Mouse (Mus musculus): ENCODE data around the gene Cep131. TPM values are rescaled to one million over a fixed set of nuclear protein-coding genes. Genes with fewer than 3 reads are reported as not detected.

The Cep131 gene
- polyA plus RNA-seq, 1 experiment from 2014 or later = 28.8 TPM

GRCm38 (mm10) chr11:120047531-120048251 is 38.9 kb downstream of the Cep131 start:
- Histone ChIP-seq H3K4me1 (peaks cover 37% of the 10 kb centered on the region), H3K9ac (no peak overlapping the region), H3K4me3 (peak overlapping the region; percentile 51), H3K36me3 (no peaks in the 10 kb centered on the region), H3K27ac (no peak overlapping the region), H3K4me2 (peak overlapping the region; percentile 91), H3K27me3 (peaks cover 37% of the 10 kb centered on the region), H3K9me3 (no peaks in the 10 kb centered on the region)
- ATAC-seq (ENCODE audit: borderline replicate concordance, extremely low read depth, low FRiP score, low TSS enrichment) = no peak
- WGBS = 12% methylated on average over 23 of the region's 23 CpGs

- H3K27ac ChIP-seq = no peak within 1 kb of the TSS
- peak within 1 kb of the TSS; percentile 51 for H3K4me3 ChIP-seq
- no peaks in the 10 kb centered on the region for H3K36me3 ChIP-seq
- H3K9me3 ChIP-seq = no peaks in the 10 kb centered on the region
- peak within 1 kb of the TSS; percentile 91 for H3K4me2 ChIP-seq
- H3K4me1 ChIP-seq = peaks cover 39% of the 10 kb centered on the region
- peaks cover 37% of the 10 kb centered on the region for H3K27me3 ChIP-seq
- peak within 1 kb of the TSS; percentile 38 for H3K9ac ChIP-seq
- 2% methylated on average over 46 of the region's 63 CpGs for whole genome bisulfite sequencing
- ATAC-seq (ENCODE audit: borderline replicate concordance, extremely low read depth, low FRiP score, low TSS enrichment) = no peak
Observed at GRCm38 (mm10) chr11:120046553-120047191, 40.0 kb downstream of the Cep131 start, which contains the start of gene Aatk. Aatk (minus strand) TSS chr11:120047167.

GRCm38 (mm10) chr11:120045839-120046552 is 40.6 kb downstream of the Cep131 start:
- H3K9ac ChIP-seq = peak overlapping the region; percentile 38

DNA sequence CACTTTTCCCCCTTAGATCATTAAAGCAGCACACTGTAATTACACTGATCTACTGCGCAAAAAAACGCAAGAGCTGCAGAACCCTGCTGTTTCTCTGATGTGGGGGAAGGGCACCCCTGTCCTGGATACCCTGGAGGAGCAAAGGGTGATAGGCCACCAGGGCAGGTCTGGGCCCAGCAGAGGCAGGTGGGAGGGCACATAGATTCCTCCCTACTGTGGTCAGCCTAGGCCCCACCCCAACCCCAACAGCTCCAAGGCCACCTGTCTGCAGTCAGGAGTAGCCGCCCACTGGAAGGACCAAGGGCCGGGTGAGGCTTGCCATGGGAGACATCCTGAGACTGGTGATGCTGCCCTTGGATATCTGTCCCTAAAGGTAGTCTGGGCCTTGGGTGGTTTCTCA is 41.3 kb downstream of the Cep131 start:
- Histone ChIP-seq H3K36me3 (no peaks in the 10 kb centered on the region), H3K27me3 (peaks cover 37% of the 10 kb centered on the region), H3K4me3 (no peak overlapping the region), H3K27ac (no peak overlapping the region), H3K9ac (no peak overlapping the region), H3K9me3 (no peaks in the 10 kb centered on the region), H3K4me1 (peaks cover 47% of the 10 kb centered on the region), H3K4me2 (no peak overlapping the region)
- WGBS = 73% methylated on average over 4 of the region's 4 CpGs
- no peak for ATAC-seq (ENCODE audit: borderline replicate concordance, extremely low read depth, low FRiP score, low TSS enrichment)

More at GRCm38 (mm10) chr11:120045839-120046552, 40.6 kb downstream of the Cep131 start:
- ATAC-seq (ENCODE audit: borderline replicate concordance, extremely low read depth, low FRiP score, low TSS enrichment) = no peak
- 41% methylated on average over 11 of the region's 11 CpGs for WGBS
- no peaks in the 10 kb centered on the region for H3K36me3 ChIP-seq
- H3K27me3 ChIP-seq = peaks cover 37% of the 10 kb centered on the region
- H3K9me3 ChIP-seq = no peaks in the 10 kb centered on the region
- H3K4me1 ChIP-seq = peaks cover 42% of the 10 kb centered on the region
- no peak overlapping the region for H3K27ac ChIP-seq
- peak overlapping the region; percentile 51 for H3K4me3 ChIP-seq
- peak overlapping the region; percentile 91 for H3K4me2 ChIP-seq

- no peaks in the 10 kb centered on the region for H3K36me3 ChIP-seq
- H3K4me2 ChIP-seq = 0 out of 2 replicates have a peak overlapping the region, but pooled peaks have one; percentile 16
- 49% methylated on average over 7 of the region's 7 CpGs for WGBS
- no peak for ATAC-seq (ENCODE audit: borderline replicate concordance, extremely low read depth, low FRiP score, low TSS enrichment)
- no peak overlapping the region for H3K4me3 ChIP-seq
- H3K9ac ChIP-seq = no peak overlapping the region
- peak overlapping the region; percentile 85 for H3K27ac ChIP-seq
- H3K27me3 ChIP-seq = peaks cover 17% of the 10 kb centered on the region
- peaks cover 46% of the 10 kb centered on the region for H3K4me1 ChIP-seq
- H3K9me3 ChIP-seq = no peaks in the 10 kb centered on the region
Observed at GRCm38 (mm10) chr11:120042141-120042838, 44.3 kb downstream of the Cep131 start.

GRCm38 (mm10) chr11:120041191-120042123 is 45.2 kb downstream of the Cep131 start:
- H3K4me3 ChIP-seq = no peak overlapping the region
- peak; percentile 60 for ATAC-seq (ENCODE audit: borderline replicate concordance, extremely low read depth, low FRiP score, low TSS enrichment)
- peak overlapping the region; percentile 31; the same call in 1 of the 2 replicates for H3K4me2 ChIP-seq
- no peak overlapping the region for H3K9ac ChIP-seq
- peaks cover 10% of the 10 kb centered on the region for H3K27me3 ChIP-seq
- H3K36me3 ChIP-seq = no peaks in the 10 kb centered on the region
- H3K9me3 ChIP-seq = no peaks in the 10 kb centered on the region
- H3K27ac ChIP-seq = peak overlapping the region; percentile 85
- 53% methylated on average over 13 of the region's 13 CpGs for WGBS
- peaks cover 39% of the 10 kb centered on the region for H3K4me1 ChIP-seq

DNA sequence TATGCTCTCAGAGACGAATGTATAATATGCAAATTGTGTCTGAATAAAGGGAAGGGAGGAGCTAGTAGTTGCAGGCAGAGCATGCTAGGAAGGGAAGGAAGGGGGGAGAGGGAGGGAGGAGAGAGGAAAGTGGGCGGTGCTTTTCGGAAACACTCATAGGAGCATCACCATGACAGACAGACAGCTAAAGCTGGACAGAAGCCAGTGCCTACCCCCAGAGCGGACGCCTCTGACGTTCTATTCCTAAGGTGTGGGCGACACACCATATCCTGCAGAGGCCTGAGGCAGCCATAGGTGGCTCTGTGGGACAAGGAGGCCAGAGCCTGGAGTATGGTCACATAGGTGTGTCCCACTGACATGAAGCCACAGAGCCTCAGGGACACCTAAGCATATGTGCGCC is 46.2 kb downstream of the Cep131 start:
- H3K27ac ChIP-seq = peak overlapping the region; percentile 88; the same call in 1 of the 2 replicates
- 47% methylated on average over 8 of the region's 8 CpGs for WGBS
- H3K9ac ChIP-seq = no peak overlapping the region
- H3K9me3 ChIP-seq = no peaks in the 10 kb centered on the region
- 0 out of 2 replicates have a peak overlapping the region, but pooled peaks have one; percentile 31 for H3K4me2 ChIP-seq
- no peak overlapping the region for H3K4me3 ChIP-seq
- peaks cover 32% of the 10 kb centered on the region for H3K4me1 ChIP-seq
- no peaks in the 10 kb centered on the region for H3K36me3 ChIP-seq
- H3K27me3 ChIP-seq = no peaks in the 10 kb centered on the region
- no peak for ATAC-seq (ENCODE audit: borderline replicate concordance, extremely low read depth, low FRiP score, low TSS enrichment)

- no peak for ATAC-seq (ENCODE audit: borderline replicate concordance, extremely low read depth, low FRiP score, low TSS enrichment)
- Histone ChIP-seq H3K4me3 (no peak overlapping the region), H3K4me2 (no peak overlapping the region), H3K4me1 (peaks cover 32% of the 10 kb centered on the region), H3K27me3 (no peaks in the 10 kb centered on the region), H3K9me3 (no peaks in the 10 kb centered on the region), H3K27ac (peak overlapping the region; percentile 88), H3K9ac (no peak overlapping the region), H3K36me3 (no peaks in the 10 kb centered on the region)
- 22% methylated on average over 4 of the region's 4 CpGs for WGBS
Observed at GRCm38 (mm10) chr11:120039581-120039980, 47.0 kb downstream of the Cep131 start.

- no peak overlapping the region for H3K9ac ChIP-seq
- H3K4me2 ChIP-seq = no peak overlapping the region
- H3K27me3 ChIP-seq = no peaks in the 10 kb centered on the region
- ATAC-seq (ENCODE audit: borderline replicate concordance, extremely low read depth, low FRiP score, low TSS enrichment) = no peak
- peaks cover 15% of the 10 kb centered on the region for H3K4me1 ChIP-seq
- H3K27ac ChIP-seq = no peak overlapping the region
- 47% methylated on average over 5 of the region's 5 CpGs for WGBS
- H3K4me3 ChIP-seq = no peak overlapping the region
- no peaks in the 10 kb centered on the region for H3K9me3 ChIP-seq
- H3K36me3 ChIP-seq = no peaks in the 10 kb centered on the region
Observed at GRCm38 (mm10) chr11:120034762-120035161, 51.9 kb downstream of the Cep131 start.

GRCm38 (mm10) chr11:120034306-120034705 is 52.3 kb downstream of the Cep131 start:
- Histone ChIP-seq H3K4me3 (no peak overlapping the region), H3K9me3 (no peaks in the 10 kb centered on the region), H3K27ac (no peak overlapping the region), H3K36me3 (no peaks in the 10 kb centered on the region), H3K27me3 (no peaks in the 10 kb centered on the region), H3K9ac (no peak overlapping the region), H3K4me2 (no peak overlapping the region), H3K4me1 (peaks cover 11% of the 10 kb centered on the region)
- ATAC-seq (ENCODE audit: borderline replicate concordance, extremely low read depth, low FRiP score, low TSS enrichment) = no peak
- WGBS = 38% methylated on average over 3 of the region's 3 CpGs

Data from lung, embryonic 15.5 days (tissue).